Mouse (Mus musculus) left cerebral cortex, postnatal 36 days (tissue): ENCODE data around the gene Zmym5. TPM values are rescaled to one million over a fixed set of nuclear protein-coding genes. Genes with fewer than 3 reads are reported as not detected.
A peak's percentile ranks its signal among the peaks of the same experiment; 100 is the strongest.
"Not testable (repeated sequence)": the region's sequence is repeated elsewhere in the genome, so short reads cannot be mapped to it uniquely, and the experiment has no call there.

Source experiments
- DNase-seq, 2 experiments: peaks; one replicate each; pipeline ENCODE4 v3.0.0; 2021 to 2022; ENCODE audit warnings: low spot score in 2 of 2, mixed read lengths in 1 of 2
- intact Hi-C: fragments of 180-260 bp; cut with DNase I; formaldehyde crosslinking; loops from one replicate; pipeline ENCODE4 v1.15.1; 2025
- total RNA-seq, 2 experiments: library from RNA; stranded (reverse); gene quantifications; 2 replicates each; pipeline ENCODE4 v1.2.3; 2021

Gene Zmym5
- total RNA-seq, result 10 to 100 TPM; 25.8 to 32.7 TPM

GRCm38 (mm10) chr14:56811701-56812339 lies at the start of gene Zmym5:
Zmym5 (minus strand) TSS chr14:56811716.
- intact Hi-C loops, result loop anchor here (2.0 to 5.0 kb wide), 2 partner anchors 35 to 77 kb away; partner anchors contain the start of gene Pspc1
- DNase-seq, result peak; percentile 84 to 87

GRCm38 (mm10) chr14:56849681-56850080 lies 38.2 kb upstream of the Zmym5 start:
- DNase-seq, result no peak
- intact Hi-C loops, result no loop called here

DNA sequence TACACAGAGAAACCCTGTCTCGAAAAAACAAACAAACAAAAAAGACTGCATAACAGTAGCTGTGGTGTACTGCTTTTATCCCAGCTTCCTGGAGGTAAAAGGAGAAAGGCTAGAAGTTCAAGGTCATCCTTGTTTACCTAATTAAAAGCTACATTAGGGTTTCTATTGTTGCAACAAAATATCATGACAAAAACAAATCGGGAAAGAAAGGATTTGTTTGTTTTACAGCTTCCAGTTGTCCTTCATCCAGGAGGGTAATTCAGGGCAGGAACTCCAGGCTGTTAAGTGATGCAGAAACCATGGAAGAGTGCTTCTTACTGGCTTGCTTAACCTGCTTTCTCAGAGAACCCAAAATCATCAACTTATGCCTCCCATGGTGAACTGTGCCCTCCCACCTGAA lies 36.8 kb upstream of the Zmym5 start:
- intact Hi-C loops, result no loop called here

GRCm38 (mm10) chr14:56844507-56844906 lies 33.0 kb upstream of the Zmym5 start:
- intact Hi-C loops, result no loop called here
- DNase-seq, result no peak

More for the DNA sequence above, 36.8 kb upstream of the Zmym5 start:
- DNase-seq, result no peak

DNA sequence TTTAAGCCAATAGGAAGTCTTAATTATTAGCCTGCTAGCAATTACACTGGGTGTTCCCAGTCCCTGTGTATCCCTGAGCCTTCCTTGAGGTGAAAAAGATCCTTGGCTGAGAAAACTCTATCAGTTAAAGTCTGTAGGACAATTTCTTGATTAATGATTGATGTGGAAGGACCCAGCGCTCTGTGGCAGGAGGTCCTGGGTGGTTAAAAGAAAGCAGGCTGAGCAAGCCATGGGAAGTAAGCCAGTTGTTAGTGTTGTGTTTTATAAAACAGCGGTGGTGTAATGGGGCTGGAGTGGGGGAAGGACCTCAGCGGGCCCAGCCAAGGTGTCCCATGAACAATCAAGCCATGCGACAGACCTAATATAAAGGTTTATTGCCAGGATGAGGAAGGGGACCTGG lies 32.5 kb upstream of the Zmym5 start:
- no peak for DNase-seq
- intact Hi-C loops, result no loop called here

DNA sequence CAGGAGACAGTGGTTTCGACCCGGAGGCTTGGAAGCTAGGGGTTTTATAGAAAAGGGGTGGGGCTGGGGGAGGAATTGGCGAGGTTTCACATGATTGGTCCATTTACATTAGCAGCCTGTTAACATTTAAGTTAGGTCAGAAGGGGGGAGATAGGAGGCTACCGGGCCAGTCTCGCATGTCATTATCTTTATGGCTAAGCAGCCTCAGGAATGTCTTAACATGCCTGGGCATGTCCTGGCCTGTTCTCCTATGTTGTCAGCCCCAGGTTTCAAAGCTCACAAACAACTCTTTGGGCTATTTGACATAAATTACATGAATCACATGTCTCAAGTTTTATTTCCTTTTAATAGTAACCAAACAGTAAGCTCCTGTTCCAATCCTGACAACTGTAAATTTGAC lies 23.1 kb upstream of the Zmym5 start:
- DNase-seq, intact Hi-C loops: not testable (repeated sequence)

DNA sequence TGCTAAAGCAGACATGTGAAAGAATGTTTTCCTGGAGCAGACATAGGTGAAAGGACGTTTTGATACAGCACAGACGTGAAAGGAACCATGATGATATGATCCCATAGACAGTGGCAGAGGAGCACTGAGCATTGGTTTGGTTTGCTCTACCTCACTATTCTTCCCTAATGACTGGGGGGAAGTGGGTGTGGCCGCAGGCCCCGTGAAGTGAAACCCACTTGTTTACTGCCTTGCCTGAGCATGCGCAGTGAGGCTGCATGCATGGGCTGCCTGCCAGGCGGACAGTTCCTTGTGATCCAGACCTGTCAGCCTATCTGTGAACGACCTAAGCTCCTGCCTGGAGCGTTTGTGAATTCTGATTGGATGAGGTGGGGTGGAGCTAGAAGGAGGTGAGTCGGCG lies 21.7 kb upstream of the Zmym5 start:
- DNase-seq, intact Hi-C loops: not testable (repeated sequence)

- no peak for DNase-seq
- intact Hi-C loops, result no loop called here
Measured at GRCm38 (mm10) chr14:56832563-56833113, 21.1 kb upstream of the Zmym5 start.

GRCm38 (mm10) chr14:56832147-56832546 lies 20.6 kb upstream of the Zmym5 start:
- DNase-seq, result no peak
- intact Hi-C loops, result no loop called here

GRCm38 (mm10) chr14:56830491-56831045 lies 19.1 kb upstream of the Zmym5 start:
- intact Hi-C loops, result no loop called here
- DNase-seq, result no peak

DNA sequence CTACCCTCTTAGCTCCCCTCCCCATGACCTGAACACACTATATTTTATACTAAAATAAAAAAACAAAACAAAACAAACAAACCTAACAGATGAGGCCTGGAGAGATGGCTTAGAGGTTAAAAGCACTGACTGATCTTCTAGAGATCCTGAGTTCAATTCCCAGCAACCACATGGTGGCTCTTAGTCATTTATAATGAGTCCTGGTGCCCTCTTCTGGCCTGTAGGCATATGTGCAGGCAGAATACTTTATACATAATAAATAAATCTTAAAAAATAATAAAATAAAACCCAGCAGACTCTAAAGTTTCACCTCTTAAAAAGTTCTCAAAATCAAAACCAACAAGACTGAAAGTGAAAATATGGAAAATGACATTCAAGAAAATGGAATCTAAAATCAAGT lies 13.0 kb upstream of the Zmym5 start:
- intact Hi-C loops, result no loop called here
- DNase-seq, result no peak

DNA sequence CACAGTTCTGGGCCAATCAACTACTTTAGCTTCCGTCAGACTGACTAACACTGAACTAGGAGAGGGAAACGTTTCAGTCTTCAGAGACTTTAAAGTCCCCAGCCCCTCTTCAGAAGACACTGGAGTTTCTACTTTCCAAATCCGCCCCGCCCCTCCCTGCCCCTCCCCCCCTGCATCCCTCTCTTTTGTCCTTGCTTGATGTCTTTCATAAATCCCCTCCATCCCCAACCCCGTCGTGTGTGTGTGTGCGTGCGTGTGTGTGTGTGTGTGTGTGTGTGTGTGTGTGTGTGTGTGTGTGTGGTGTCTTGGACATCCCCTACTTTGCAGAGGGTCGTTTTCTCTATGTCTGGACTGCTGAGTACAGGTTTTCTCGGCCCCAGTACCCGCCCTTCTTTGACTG lies 6.1 kb upstream of the Zmym5 start:
- intact Hi-C loops, result no loop called here
- no peak for DNase-seq

DNA sequence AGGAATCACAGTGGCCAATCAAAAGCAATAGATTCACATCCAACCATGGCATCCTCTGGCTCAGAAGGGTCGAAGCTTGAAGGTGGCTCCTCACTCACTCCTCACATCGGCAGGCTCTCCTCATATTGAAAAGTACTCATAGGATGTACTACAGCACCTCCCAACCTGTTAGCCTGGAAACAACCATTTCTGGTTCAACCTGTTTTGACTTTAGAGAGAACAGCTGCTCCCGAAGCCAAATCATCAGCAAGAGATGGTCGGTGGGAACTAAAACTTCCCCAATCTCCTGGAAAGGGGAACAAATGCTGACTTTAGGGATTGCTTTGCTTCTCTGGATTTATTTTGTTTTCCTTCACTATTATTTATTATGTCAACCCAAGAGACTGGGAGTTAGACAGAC lies 5.6 kb upstream of the Zmym5 start:
- no peak for DNase-seq
- intact Hi-C loops, result no loop called here

- intact Hi-C loops, result no loop called here
- no peak for DNase-seq
Measured at GRCm38 (mm10) chr14:56816541-56816940, 5.0 kb upstream of the Zmym5 start.

DNA sequence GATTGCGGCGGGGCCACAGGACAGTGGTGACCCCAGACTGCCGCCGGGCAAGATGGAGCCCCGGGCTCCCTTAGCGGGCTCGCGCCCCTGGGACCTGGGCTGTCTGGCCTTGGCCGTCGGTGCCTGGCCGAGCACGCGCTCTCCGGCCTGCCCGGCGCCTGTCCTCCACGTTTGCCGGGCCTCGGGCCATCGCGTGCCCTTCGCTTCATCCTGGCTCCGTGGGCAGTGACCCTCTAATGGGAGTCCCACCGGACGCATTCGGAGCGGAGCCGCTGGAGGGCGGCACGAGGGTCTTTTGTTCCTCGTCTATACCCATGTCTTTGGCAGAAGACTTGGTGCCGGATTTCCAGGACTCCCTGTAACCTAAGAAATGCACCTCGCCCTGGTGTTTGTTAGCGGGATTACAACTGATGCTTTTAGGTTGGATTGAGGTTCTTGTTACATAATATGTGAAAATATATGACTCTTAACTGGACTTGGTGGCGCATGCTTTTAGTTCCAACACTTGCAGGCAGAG lies 1.1 kb upstream of the Zmym5 start:
- intact Hi-C loops, result loop anchor here (5.0 kb wide), 1 partner anchor 35 kb away; the partner anchor contains the start of gene Pspc1
- peak; percentile 67 to 74 for DNase-seq

GRCm38 (mm10) chr14:56810781-56811690 lies 480 bp downstream of the Zmym5 start:
- intact Hi-C loops, result loop anchor here (2.0 to 5.0 kb wide), 2 partner anchors 34 to 78 kb away; partner anchors contain the start of gene Pspc1

DNA sequence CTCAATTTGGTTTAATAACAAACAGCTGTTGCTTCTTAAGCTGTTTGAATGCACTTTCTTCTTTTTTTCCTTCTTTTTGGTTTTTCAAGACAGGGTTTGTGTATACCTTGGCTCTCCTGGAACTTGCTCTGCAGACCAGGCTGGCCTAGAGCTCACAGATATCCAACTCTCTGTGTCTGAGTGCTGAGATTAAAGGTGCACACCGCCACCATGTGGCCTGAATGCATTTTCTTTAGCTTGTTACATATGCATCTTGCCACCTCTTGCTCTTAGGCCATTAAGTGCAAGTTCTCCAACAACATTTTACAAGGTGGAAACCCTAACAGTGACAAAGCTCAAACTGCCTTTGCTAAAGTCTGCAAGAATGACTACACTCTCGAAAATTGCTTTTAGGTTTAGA lies 18.3 kb downstream of the Zmym5 start:
- intact Hi-C loops, result loop anchor here (5.0 to 10.0 kb wide), 2 partner anchors 98 to 416 kb away; no protein-coding TSS in a partner anchor
- no peak for DNase-seq

More at GRCm38 (mm10) chr14:56810781-56811690, 480 bp downstream of the Zmym5 start:
- peak; percentile 28 to 52 for DNase-seq

GRCm38 (mm10) chr14:56784575-56784974 lies 26.9 kb downstream of the Zmym5 start:
- DNase-seq, result no peak
- intact Hi-C loops, result no loop called here

GRCm38 (mm10) chr14:56778933-56779300 lies 32.6 kb downstream of the Zmym5 start:
- intact Hi-C loops, result loop anchor here (5.0 kb wide), 1 partner anchor 33 kb away; the partner anchor contains the start of gene Zmym5
- DNase-seq, result no peak
